Mouse (Mus musculus) intestine, postnatal 0 days (tissue): ENCODE measurements at regions not wholly inside any gene's neighbourhood (a gene's known extent, or its start where the extent isn't known, plus 50 kb on each side); places are given as distances from the start of the nearest gene placed in this dataset.

ENCODE experiments used
- ATAC-seq: fragments of 200-750 bp; cut with Nextera tagmentation; 2 replicates; pipeline ENCODE4 v1.8.0; 2017; ENCODE audit warnings: mild to moderate bottlenecking, moderate TSS enrichment, moderate library complexity
- H3K27ac ChIP-seq: fragments of 300-500 bp; sonication (generic); 2 replicates; pipeline ENCODE4 v1.5.1; 2014; ENCODE audit warnings: mild to moderate bottlenecking, low read depth, low read length, moderate library complexity
- H3K27me3 ChIP-seq: fragments of 300-500 bp; sonication (generic); replicated peaks from 2 replicates; pipeline ENCODE4 v1.6.1; 2014; ENCODE audit warnings: low read length, mixed read lengths; ENCODE audit not compliant: control insufficient read depth, insufficient read depth
- H3K36me3 ChIP-seq: fragments of 300-500 bp; sonication (generic); 2 replicates; pipeline ENCODE4 v1.6.1; 2014; ENCODE audit warnings: mild to moderate bottlenecking, moderate library complexity; ENCODE audit not compliant: control insufficient read depth, insufficient read depth
- H3K4me1 ChIP-seq: fragments of 300-500 bp; sonication (generic); replicated peaks from 2 replicates; pipeline ENCODE4 v1.6.1; 2014; ENCODE audit warnings: antibody characterized with exemption, low read length, mixed read lengths; ENCODE audit not compliant: control insufficient read depth, insufficient read depth
- H3K4me2 ChIP-seq: fragments of 300-500 bp; sonication (generic); replicated peaks from 2 replicates; pipeline ENCODE4 v1.6.1; 2014; ENCODE audit warnings: low read depth, mild to moderate bottlenecking, moderate library complexity
- H3K4me3 ChIP-seq: fragments of 300-500 bp; sonication (generic); 2 replicates; pipeline ENCODE4 v1.5.1; 2014; ENCODE audit warnings: low read depth, low read length
- H3K9ac ChIP-seq: fragments of 300-500 bp; sonication (generic); 2 replicates; pipeline ENCODE4 v1.6.1; 2014; ENCODE audit warnings: mild to moderate bottlenecking, low read depth, low read length
- H3K9me3 ChIP-seq: fragments of 300-500 bp; sonication (generic); 2 replicates; pipeline ENCODE4 v1.6.1; 2016; ENCODE audit warnings: mixed run types; ENCODE audit not compliant: control insufficient read depth
- CTCF ChIP-seq: sonication (generic); IDR thresholded peaks from 2 replicates; pipeline ENCODE4 v1.5.1; 2016; ENCODE audit warnings: low read depth, mild to moderate bottlenecking, control low read depth, antibody characterized with exemption, moderate library complexity
- WGBS: fragments of 180-500 bp; shearing (Covaris S2); extraction: QIAGEN DNeasy Blood & Tissue Kit; methylation state at CpG from one replicate; pipeline ENCODE4 v1.1.7; 2014; 5-methylcytosine and 5-hydroxymethylcytosine counted together

DNA sequence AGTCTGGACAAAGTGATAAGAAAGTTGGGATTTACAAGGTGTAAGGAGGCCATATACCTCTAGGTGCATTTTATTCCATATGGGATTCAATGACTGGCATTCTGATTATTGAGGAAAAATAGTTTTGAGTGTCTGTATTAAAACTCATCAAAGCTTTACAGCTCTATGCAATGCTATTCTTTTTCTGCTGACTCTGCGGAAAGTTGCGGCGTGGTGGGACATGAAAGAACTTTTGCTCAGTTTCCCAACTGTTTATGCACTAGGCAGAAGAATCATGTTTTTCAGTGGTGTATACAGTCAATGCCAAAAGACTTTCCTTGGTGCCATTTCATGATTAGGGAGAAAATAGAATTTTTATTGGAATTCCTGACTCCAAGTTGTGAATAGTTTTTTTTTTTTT is 55.4 kb upstream of the Frg1 start:
- Histone ChIP-seq H3K4me1 (no peaks in the 10 kb centered on the region), H3K9me3 (no peaks in the 10 kb centered on the region), H3K4me3 (no peak overlapping the region), H3K4me2 (no peak overlapping the region), H3K27me3 (no peaks in the 10 kb centered on the region), H3K27ac (no peak overlapping the region), H3K36me3 (no peaks in the 10 kb centered on the region), H3K9ac (no peak overlapping the region)
- 97% methylated on average over 3 of the region's 3 CpGs for WGBS
- no peak for ATAC-seq
- TF ChIP-seq CTCF, result no peak
